Mouse (Mus musculus) bone marrow, adult 2 months (tissue): ENCODE measurements around the gene Sik3. TPM values are rescaled to one million over a fixed set of nuclear protein-coding genes. Genes with fewer than 3 reads are reported as not detected.

ENCODE experiments used
- H3K27ac ChIP-seq: fragments of 200-500 bp; 2 replicates; pipeline ENCODE4 v1.5.1; 2012; ENCODE audit warnings: low read depth, mild to moderate bottlenecking, control low read depth, inconsistent platforms, low read length; ENCODE audit not compliant: control insufficient read depth, poor library complexity, insufficient read depth
- H3K4me1 ChIP-seq: fragments of 200-500 bp; 2 replicates; pipeline ENCODE4 v1.6.1; 2011; ENCODE audit warnings: low read length; ENCODE audit not compliant: control insufficient read depth, insufficient read depth
- H3K4me3 ChIP-seq: fragments of 200-500 bp; replicated peaks from 2 replicates; pipeline ENCODE3; 2011; ENCODE audit warnings: mild to moderate bottlenecking, low read depth, low read length, control low read depth; ENCODE audit not compliant: control insufficient read depth
- CTCF ChIP-seq: fragments of 200-500 bp; IDR thresholded peaks from 2 replicates; pipeline ENCODE4 v1.5.1; 2011; ENCODE audit warnings: low read length, control low read depth; ENCODE audit not compliant: control insufficient read depth, insufficient read depth
- POLR2A ChIP-seq: fragments of 200-500 bp; IDR thresholded peaks from 2 replicates; pipeline ENCODE4 v1.6.1; 2011; ENCODE audit warnings: low read depth, mild to moderate bottlenecking, control low read depth, low read length, borderline replicate concordance; ENCODE audit not compliant: control insufficient read depth
- WGBS: fragments of 180-500 bp; shearing (Covaris S2); methylation state at CpG from one replicate; pipeline ENCODE4 v1.1.7; 2018; 5-methylcytosine and 5-hydroxymethylcytosine counted together
- polyA plus RNA-seq: library from polyadenylated mRNA; stranded (reverse); fragments of >200 nt; gene quantifications from 2 replicates; pipeline ENCODE4 v1.2.4, GENCODE M21; 2011; ENCODE audit warnings: low replicate concordance; ENCODE audit not compliant: missing spikeins, insufficient read depth, insufficient read length

The Sik3 gene
- polyA plus RNA-seq, 1 experiment, result 19.0 TPM

DNA sequence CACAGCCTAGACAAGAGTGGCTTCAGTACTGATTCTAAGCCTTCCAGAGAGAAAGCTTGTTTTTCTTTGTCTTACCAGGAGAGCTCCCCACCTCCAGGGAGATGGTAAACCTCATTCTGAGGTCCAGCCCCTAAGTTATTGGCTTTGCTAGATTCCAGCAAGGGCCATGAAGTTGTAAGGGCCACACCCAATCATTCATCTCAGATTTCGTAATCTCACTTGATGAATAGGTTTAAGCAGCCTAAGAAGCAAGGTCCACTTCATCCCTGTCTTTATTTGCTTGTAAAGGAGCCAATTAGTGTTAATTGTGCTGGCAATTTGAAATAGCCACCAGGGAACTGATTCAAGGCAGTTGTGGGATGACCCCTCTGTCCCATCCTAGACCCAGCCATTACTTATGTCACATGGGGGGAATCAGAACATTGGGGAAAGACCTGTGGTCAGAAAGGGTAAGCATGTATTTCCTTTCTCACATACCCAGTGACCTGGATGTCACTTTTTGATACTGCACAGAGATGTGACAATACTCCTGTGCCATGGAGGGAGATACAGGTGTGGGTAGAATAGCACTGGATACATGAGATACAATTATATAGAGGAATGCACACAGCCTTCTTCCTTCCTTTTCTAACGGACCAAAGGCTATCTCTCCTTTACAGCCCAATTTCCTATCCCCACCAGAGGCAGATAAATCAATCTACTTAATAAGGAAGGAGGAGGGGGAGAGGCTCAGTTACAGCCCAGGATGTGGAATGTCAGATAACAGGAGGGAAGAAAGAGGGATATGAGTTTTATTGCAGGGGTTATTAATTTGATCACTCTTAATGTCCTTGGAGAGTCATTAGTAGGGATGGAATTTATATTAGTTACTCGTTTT is 1.3 kb upstream of the Sik3 start:
- no peak overlapping the region for H3K4me3 ChIP-seq
- WGBS, result 33% methylated on average over 3 of the region's 3 CpGs

DNA sequence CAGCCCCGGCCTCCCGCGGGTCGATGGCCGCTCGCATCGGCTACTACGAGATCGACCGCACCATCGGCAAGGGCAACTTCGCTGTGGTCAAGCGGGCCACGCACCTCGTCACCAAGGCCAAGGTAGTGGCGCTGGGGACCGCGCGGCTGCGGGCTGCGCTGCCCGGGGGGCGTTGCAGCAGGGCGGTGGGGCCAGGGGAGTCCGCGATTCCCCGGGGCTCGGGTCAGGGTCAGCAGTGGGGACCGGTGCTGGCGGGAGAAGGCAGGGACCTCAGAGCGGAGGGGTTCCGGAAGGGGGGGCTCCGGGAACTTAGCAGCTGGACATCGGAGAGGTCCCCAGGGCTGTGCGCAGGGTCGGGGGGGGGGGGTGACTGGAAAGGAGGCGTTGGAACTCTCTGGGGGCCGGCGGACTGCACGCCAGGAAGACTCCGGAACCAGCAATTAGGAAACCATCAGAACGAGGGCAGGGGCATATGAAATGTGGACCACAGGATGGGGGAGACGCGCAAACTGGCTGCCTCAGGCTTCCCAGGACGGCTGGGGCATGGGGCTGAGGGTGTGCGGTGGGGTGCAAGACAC is 478 bp downstream of the Sik3 start:
- H3K27ac ChIP-seq, result peak overlapping the region; percentile 92
- peak overlapping the region; percentile 98 for H3K4me3 ChIP-seq
- H3K4me1 ChIP-seq, result peaks cover 2% of the 10 kb centered on the region; the same call in 1 of the 2 replicates
- TF ChIP-seq POLR2A (no peak), CTCF (no peak)
- under 1% methylated on average over 46 of the region's 46 CpGs for WGBS

More for the DNA sequence above, 1.3 kb upstream of the Sik3 start:
- TF ChIP-seq POLR2A (no peak), CTCF (no peak)
- Histone ChIP-seq H3K4me1 (peaks cover 2% of the 10 kb centered on the region; the same call in 1 of the 2 replicates), H3K27ac (no peak overlapping the region)

DNA sequence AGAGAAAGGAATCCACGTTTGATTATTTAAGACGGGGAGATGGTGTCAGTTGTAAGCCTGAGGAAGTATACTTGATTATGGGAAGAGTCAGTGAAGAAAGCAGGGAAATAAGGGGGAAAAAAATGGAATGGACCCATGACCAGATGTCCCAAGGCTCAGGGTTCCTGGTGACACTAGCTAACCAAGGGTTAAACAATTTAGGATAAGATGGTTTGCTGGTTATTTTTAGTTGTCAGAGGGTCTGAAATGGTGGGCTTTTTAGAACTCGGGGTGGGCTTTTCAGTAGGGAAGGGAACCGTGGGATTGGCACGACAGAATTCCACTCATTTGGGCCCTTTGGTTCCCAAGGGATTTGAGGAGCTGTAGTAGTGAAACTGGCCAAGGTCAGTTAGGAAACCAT is 996 bp downstream of the Sik3 start:
- WGBS, result 2% methylated on average over 5 of the region's 5 CpGs
- peaks cover 2% of the 10 kb centered on the region; the same call in 1 of the 2 replicates for H3K4me1 ChIP-seq
- H3K27ac ChIP-seq, result peak overlapping the region; percentile 64
- no peak for TF ChIP-seq POLR2A
- no peak for TF ChIP-seq CTCF
- peak overlapping the region; percentile 98 for H3K4me3 ChIP-seq

- Histone ChIP-seq H3K4me3 (peak overlapping the region; percentile 60), H3K4me1 (peaks cover 2% of the 10 kb centered on the region; the same call in 1 of the 2 replicates), H3K27ac (peak overlapping the region; percentile 69)
- TF ChIP-seq POLR2A (no peak), CTCF (peak; percentile 42; the same call in 1 of the 2 replicates)
- WGBS, result 2% methylated on average over 10 of the region's 10 CpGs
Observed at GRCm38 (mm10) chr9:46014251-46014681, 1.6 kb downstream of the Sik3 start.

GRCm38 (mm10) chr9:46015081-46015551 is 2.5 kb downstream of the Sik3 start:
- WGBS, result 19% methylated on average over 8 of the region's 8 CpGs
- TF ChIP-seq POLR2A (no peak), CTCF (no peak)
- H3K4me1 ChIP-seq, result peaks cover 2% of the 10 kb centered on the region; the same call in 1 of the 2 replicates
- H3K27ac ChIP-seq, result no peak overlapping the region
- H3K4me3 ChIP-seq, result no peak overlapping the region

DNA sequence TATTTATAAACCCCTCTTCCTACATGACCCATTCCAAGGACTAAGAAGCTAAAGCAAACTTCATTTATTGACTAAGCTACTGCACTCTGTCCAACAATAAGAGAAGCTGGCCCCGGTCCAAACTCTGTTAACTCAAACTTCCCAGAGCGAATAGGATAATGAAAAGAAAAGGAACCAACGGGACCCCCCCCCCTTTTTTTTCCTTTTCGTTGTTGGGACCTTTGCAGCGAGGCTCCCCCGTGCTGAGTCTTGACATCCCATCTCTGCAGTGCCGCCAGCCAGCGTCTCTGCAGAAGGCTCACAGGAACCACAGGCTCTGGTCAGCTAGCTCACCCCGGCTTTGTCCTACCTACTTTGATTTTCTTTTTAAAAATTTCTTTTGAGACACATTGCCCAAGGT is 3.2 kb downstream of the Sik3 start:
- TF ChIP-seq CTCF (no peak), POLR2A (no peak)
- 51% methylated on average over 9 of the region's 9 CpGs for WGBS
- no peak overlapping the region for H3K4me3 ChIP-seq
- H3K4me1 ChIP-seq, result peaks cover 2% of the 10 kb centered on the region; the same call in 1 of the 2 replicates
- H3K27ac ChIP-seq, result no peak overlapping the region

DNA sequence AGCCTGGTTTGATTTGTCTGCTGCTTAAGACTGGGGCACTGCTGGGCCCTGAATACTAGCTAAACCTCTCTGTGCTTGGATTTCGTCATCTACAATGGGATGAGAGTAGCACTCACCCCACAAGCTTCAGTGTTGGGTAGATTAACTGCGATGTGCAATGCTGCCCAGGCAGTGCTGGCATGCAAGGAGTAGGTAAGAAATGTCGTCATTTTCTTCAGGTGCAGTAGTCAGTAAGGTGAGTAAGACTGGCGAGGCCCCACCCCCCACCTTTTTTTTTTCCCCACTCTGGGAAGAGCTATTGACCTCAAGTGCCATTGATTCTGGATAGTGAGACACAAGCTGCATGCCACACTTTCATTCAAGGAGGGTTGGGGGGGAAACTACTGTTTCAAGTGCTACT is 3.8 kb downstream of the Sik3 start:
- no peak overlapping the region for H3K4me3 ChIP-seq
- WGBS, result 74% methylated on average over 4 of the region's 4 CpGs
- peaks cover 2% of the 10 kb centered on the region; the same call in 1 of the 2 replicates for H3K4me1 ChIP-seq
- no peak overlapping the region for H3K27ac ChIP-seq
- TF ChIP-seq POLR2A, result no peak
- TF ChIP-seq CTCF, result no peak

GRCm38 (mm10) chr9:46018316-46018715 is 5.7 kb downstream of the Sik3 start:
- H3K4me3 ChIP-seq, result no peak overlapping the region
- no peak overlapping the region for H3K27ac ChIP-seq
- 91% methylated on average over 6 of the region's 6 CpGs for WGBS
- H3K4me1 ChIP-seq, result no peaks in the 10 kb centered on the region; the same call in 1 of the 2 replicates
- TF ChIP-seq POLR2A (no peak), CTCF (no peak)
